Mouse (Mus musculus) stomach, postnatal 0 days (tissue): ENCODE data around the gene Mmrn2.

Experiments used
- CTCF ChIP-seq: IDR thresholded peaks from 2 replicates; pipeline ENCODE4 v1.5.1; 2016; ENCODE audit warnings: antibody characterized with exemption, low read depth, mild to moderate bottlenecking, moderate library complexity
- EP300 ChIP-seq: optimal IDR thresholded peaks from 2 replicates; pipeline ENCODE3; 2016; ENCODE audit warnings: antibody characterized with exemption

DNA sequence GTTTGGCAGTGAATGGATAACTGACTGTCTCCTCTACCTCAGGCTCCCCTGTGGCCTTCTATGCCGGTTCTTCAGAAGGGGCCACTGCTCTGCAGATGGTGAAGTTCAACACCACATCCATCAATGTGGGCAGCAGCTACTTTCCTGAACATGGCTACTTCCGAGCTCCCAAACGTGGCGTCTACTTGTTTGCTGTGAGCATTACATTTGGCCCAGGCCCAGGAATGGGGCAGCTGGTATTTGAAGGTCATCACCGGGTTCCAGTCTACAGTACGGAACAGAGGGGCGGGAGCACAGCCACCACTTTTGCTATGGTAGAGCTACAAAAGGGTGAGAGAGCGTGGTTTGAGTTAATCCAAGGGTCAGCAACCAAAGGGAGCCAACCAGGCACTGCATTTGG, 27.6 kb downstream of the Mmrn2 start:
- no peak for TF ChIP-seq CTCF
- TF ChIP-seq EP300, result no peak
